Mouse (Mus musculus) colon, adult 2 months (tissue): Measurements from ENCODE around the gene Ppfia1. TPM values are rescaled to one million over a fixed set of nuclear protein-coding genes. Genes with fewer than 3 reads are reported as not detected.

Experiments used
- polyA plus RNA-seq: library from polyadenylated mRNA; depleted of rRNA; stranded (reverse); fragments of >200 nt; gene quantifications from 2 replicates; pipeline ENCODE4 v1.2.3, GENCODE M21; 2012; rRNA removed

The Ppfia1 gene
- 30.5 and 30.7 TPM in 2 replicates for polyA plus RNA-seq

DNA sequence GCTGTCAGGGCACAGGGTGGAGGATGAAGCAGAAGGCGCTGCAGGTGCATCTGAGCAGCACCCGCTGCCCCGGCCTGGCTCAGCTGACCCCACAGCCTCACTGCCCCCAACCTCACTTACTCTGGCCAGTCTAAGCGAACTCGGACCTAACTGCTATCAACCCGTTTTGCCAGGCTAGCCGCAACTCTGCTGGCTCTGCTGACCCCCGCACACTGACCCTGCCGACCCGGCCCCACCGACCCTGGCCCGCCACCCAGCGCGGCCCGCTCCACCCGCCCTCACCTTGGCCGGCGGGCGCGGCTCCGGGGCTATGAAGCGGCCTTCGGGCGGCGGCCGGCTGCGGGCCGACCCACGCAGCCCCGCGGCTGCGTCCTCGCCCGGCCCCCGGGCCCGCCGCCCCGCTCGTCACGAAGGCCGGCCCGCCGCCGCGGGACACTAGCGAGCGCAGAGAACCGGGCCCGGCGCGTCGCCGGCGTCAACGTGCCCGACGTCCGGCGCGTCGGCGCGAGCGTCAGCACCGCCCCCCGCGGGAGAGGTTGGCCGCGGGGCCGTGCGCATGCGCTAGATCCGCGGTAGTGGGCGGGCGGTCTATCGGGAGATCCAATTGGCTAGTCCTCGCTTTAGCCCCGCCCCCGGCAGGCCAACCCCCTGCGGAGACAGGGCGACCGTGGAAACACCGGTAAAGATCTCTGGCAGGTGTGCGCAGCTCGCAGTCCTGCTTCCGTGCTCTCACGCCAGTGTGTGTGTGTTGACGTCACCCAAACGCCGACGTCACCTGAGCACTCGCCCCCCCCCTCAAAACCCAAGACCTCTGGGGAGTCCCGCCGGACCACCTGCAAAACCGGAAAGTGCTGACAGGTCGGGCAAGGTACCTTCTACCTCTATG lies at the start of gene Ppfia1:
Gene Ppfia1, minus strand, starts transcription at position 493 of the 886 bp plus-strand sequence.

DNA sequence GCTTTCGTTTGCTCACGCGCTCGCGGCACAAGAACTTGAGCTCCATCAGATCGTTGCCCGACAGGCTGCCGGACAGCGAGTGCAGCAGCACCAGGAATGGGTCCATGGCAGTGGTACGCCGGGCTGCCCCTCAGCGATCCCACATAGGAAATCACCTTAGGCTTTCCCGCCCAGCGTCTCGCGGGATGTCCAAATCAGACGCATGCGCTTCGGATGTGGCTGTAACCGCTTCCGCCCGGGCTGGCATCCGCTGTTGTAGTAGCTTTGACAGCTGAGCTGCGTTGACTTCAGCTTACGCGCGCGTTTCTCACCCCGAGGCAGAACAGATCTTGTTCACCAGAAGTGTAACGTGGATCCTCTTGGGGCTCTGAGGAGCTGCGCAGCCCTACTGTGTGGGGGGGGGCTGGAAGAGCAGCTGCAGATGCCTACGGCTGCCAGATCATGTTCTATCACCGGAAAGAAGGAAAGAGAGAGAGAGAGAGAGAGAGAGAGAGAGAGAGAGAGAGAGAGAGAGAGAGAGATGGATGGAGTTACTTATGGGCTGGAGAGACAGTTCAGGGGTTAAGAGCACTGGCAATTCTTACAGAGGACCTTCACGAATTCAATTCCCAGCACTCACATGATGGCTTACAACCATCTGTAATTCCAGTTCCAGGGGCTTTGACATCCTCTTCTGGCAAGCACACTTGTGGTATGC lies 28.9 kb upstream of the Ppfia1 start, which contains the start of gene Fadd:
Gene Fadd, minus strand, starts transcription at position 180 of the 697 bp plus-strand sequence.

DNA sequence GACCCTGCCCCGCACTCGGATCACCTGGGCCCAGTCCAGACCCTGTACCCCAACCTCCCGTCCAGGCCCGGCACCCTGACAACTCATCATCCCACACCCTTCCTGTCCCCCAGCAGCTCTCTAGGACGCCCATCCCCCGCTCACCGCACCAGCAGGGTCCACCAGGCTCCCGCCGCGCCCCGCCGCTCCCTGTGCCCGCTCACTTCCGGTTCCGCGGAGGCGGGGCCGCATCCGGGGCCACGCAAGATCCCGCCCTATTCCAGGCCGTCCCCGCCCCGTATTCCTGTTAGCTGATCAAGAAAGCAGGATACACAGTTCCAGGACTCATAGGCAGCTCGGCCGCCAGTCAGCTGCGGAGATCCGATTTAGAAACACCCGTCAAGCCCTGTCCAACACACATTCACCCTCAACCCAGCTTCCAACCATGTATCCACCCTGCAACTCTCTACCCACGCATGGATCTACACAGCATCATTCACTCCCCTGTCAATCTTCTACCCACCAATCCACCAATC lies 82.9 kb downstream of the Ppfia1 start, which contains the start of gene Cttn:
Gene Cttn, minus strand, starts transcription at position 465 of the 515 bp plus-strand sequence.

Other genes with a start within 250 kb of the Ppfia1 start
- 157 and 165 TPM in 2 replicates for gene Cttn, start 82.7 kb downstream of the Ppfia1 start, polyA plus RNA-seq
- gene Fadd, start 28.7 kb upstream of the Ppfia1 start, polyA plus RNA-seq, result 14.2 and 14.8 TPM in 2 replicates
- gene Ano1, start 198.2 kb upstream of the Ppfia1 start, polyA plus RNA-seq, result 165 and 191 TPM in 2 replicates